Comparison of ENCODE assay signal across 9 mouse cellular contexts in genomic region chr2:148874224-148874616, GRCm38 (mm10). TPM values are rescaled to one million over a fixed set of nuclear protein-coding genes. Genes with fewer than 3 reads are reported as not detected.
DNase-seq lines count a peak whose midpoint lies in the region; ATAC-seq and TF ChIP-seq lines count a peak whose summit lies in the region.
"Had no signal": no experiment of that assay in that cellular context is flagged by ENCODE, and none has a peak within 500 bp of the region (broad histone marks: within the 10 kb centered on the region; RNA-seq: fewer than 3 reads in every experiment).

No protein-coding gene starts in this region.

- no peak for TF ChIP-seq CTCF in lung, postnatal 0 days (IDR thresholded peaks at IDR 0.05)
- no peak for TF ChIP-seq CTCF in small intestine, adult 2 months (IDR thresholded peaks at IDR 0.05; ENCODE audit: extremely low read depth, insufficient read length, insufficient replicate concordance, low read depth, low read length)

- peaks cover 4% of the 10 kb centered on the region; the same call in 1 of the 2 replicates for H3K36me3 ChIP-seq in lung, postnatal 0 days (ENCODE audit: insufficient read depth, low read length)
- peaks cover 26% of the 10 kb centered on the region for H3K36me3 ChIP-seq in forebrain, embryonic 12.5 days (replicated peaks)
- peaks cover 20% of the 10 kb centered on the region for H3K36me3 ChIP-seq in limb, embryonic 15.5 days
- peaks cover 4% of the 10 kb centered on the region for H3K36me3 ChIP-seq in small intestine, adult 2 months (ENCODE audit: control insufficient read depth, insufficient read depth, low read length)

- H3K4me3 ChIP-seq in lung, postnatal 0 days (ENCODE audit: low read depth, low read length): peak overlapping the region; percentile 91
- H3K4me3 ChIP-seq in forebrain, embryonic 12.5 days (replicated peaks): peak overlapping the region; percentile 83
- peak overlapping the region; percentile 86 for H3K4me3 ChIP-seq in limb, embryonic 15.5 days
- H3K4me3 ChIP-seq in small intestine, adult 2 months (ENCODE audit: low read depth, low read length): peak overlapping the region; percentile 54

- no peak for DNase-seq in lung, postnatal 0 days (ENCODE audit: low spot score)
- no peak for DNase-seq in lung, postnatal 25 days (ENCODE audit: low spot score)
- no peak for DNase-seq in thymus, postnatal 4 days
- no peak for DNase-seq in kidney, adult 18-20 months
- no peak for DNase-seq in right cerebral cortex, postnatal 4 days
- DNase-seq: left cerebral cortex, postnatal 4 days had no signal

- TF ChIP-seq EP300 in lung, postnatal 0 days (IDR thresholded peaks at IDR 0.05): no peak

- no peaks in the 10 kb centered on the region for H3K27me3 ChIP-seq in lung, postnatal 0 days (replicated peaks; ENCODE audit: insufficient read depth, low read length)
- no peaks in the 10 kb centered on the region for H3K27me3 ChIP-seq in forebrain, embryonic 12.5 days
- H3K27me3 ChIP-seq in limb, embryonic 15.5 days: no peaks in the 10 kb centered on the region
- H3K27me3 ChIP-seq in small intestine, adult 2 months (ENCODE audit: control insufficient read depth, insufficient read depth, low read length): no peaks in the 10 kb centered on the region

- WGBS in lung, postnatal 0 days: 12% methylated on average over 3 of the region's 3 CpGs
- whole genome bisulfite sequencing in forebrain, embryonic 12.5 days: 54% methylated on average over 3 of the region's 3 CpGs
- 35% methylated on average over 3 of the region's 3 CpGs for WGBS in limb, embryonic 15.5 days
- WGBS in small intestine, adult 2 months: 34% methylated on average over 3 of the region's 3 CpGs

- no peak for ATAC-seq in lung, postnatal 0 days
- peak; percentile 13; the same call in 1 of the 2 replicates for ATAC-seq in forebrain, embryonic 12.5 days (ENCODE audit: low FRiP score)
- no peak for ATAC-seq in limb, embryonic 15.5 days (ENCODE audit: insufficient number of reproducible peaks, low FRiP score, low TSS enrichment, low read depth)

- TF ChIP-seq POLR2A in small intestine, adult 2 months (IDR thresholded peaks at IDR 0.05; ENCODE audit: low read depth, low read length): no peak

- H3K9ac ChIP-seq in lung, postnatal 0 days (replicated peaks; ENCODE audit: low read depth): peak overlapping the region; percentile 80; the same call in 1 of the 2 replicates
- peak overlapping the region; percentile 89 for H3K9ac ChIP-seq in forebrain, embryonic 12.5 days
- H3K9ac ChIP-seq in limb, embryonic 15.5 days: peak overlapping the region; percentile 85; the same call in 1 of the 2 replicates

- peak overlapping the region; percentile 94; the same call in 1 of the 2 replicates for H3K27ac ChIP-seq in lung, postnatal 0 days (ENCODE audit: low read length)
- no peak overlapping the region for H3K27ac ChIP-seq in forebrain, embryonic 12.5 days
- no peak overlapping the region for H3K27ac ChIP-seq in limb, embryonic 15.5 days
- H3K27ac ChIP-seq in small intestine, adult 2 months (ENCODE audit: insufficient read depth, low read depth, low read length): peak overlapping the region; percentile 17; the same call in 1 of the 2 replicates

- H3K9me3 ChIP-seq in lung, postnatal 0 days (ENCODE audit: low read length): no peaks in the 10 kb centered on the region
- no peaks in the 10 kb centered on the region for H3K9me3 ChIP-seq in forebrain, embryonic 12.5 days
- no peaks in the 10 kb centered on the region for H3K9me3 ChIP-seq in limb, embryonic 15.5 days

- peaks cover 22% of the 10 kb centered on the region; the same call in 1 of the 2 replicates for H3K4me1 ChIP-seq in lung, postnatal 0 days (ENCODE audit: insufficient read depth, low read depth, low read length)
- H3K4me1 ChIP-seq in forebrain, embryonic 12.5 days: peaks cover 27% of the 10 kb centered on the region
- peaks cover 41% of the 10 kb centered on the region for H3K4me1 ChIP-seq in limb, embryonic 15.5 days
- peaks cover 8% of the 10 kb centered on the region; the same call in 1 of the 2 replicates for H3K4me1 ChIP-seq in small intestine, adult 2 months (ENCODE audit: control insufficient read depth, insufficient read depth, insufficient read length, low read length)

- peak overlapping the region; percentile 89 for H3K4me2 ChIP-seq in lung, postnatal 0 days (replicated peaks; ENCODE audit: low read depth, low read length)
- peak overlapping the region; percentile 84 for H3K4me2 ChIP-seq in forebrain, embryonic 12.5 days
- peak overlapping the region; percentile 68 for H3K4me2 ChIP-seq in limb, embryonic 15.5 days

RNA-seq across cellular contexts. Expression of gene Cst3, which starts 1.3 kb away (rescaled TPM):
- polyA plus RNA-seq in lung, postnatal 0 days (2015; fragmentation: Nextera tagmentation; extraction: Ambion mirVana): 755 and 866 TPM in 2 replicates
- polyA plus RNA-seq in forebrain, embryonic 12.5 days (2016; fragmentation: Nextera tagmentation; extraction: Ambion mirVana): 290 and 307 TPM in 2 replicates
- 548 and 588 TPM in 2 replicates for polyA plus RNA-seq in limb, embryonic 15.5 days (2015; fragmentation: Nextera tagmentation; extraction: Ambion mirVana)
- 323 and 330 TPM in 2 replicates for polyA plus RNA-seq in small intestine, adult 2 months (2012; rRNA removed)

RNA-seq across cellular contexts. Expression of gene 9230104L09Rik, which starts 9.4 kb away (rescaled TPM):
- 0.94 and 1.5 TPM in 2 replicates for polyA plus RNA-seq in lung, postnatal 0 days (2015; fragmentation: Nextera tagmentation; extraction: Ambion mirVana)
- polyA plus RNA-seq in forebrain, embryonic 12.5 days (2016; fragmentation: Nextera tagmentation; extraction: Ambion mirVana): not detected in 2 replicates
- polyA plus RNA-seq in limb, embryonic 15.5 days (2015; fragmentation: Nextera tagmentation; extraction: Ambion mirVana): not detected in 2 replicates
- not detected in 2 replicates for polyA plus RNA-seq in small intestine, adult 2 months (2012; rRNA removed)

RNA-seq across cellular contexts. Expression of gene Cst9, which starts 39.3 kb away (rescaled TPM):
- polyA plus RNA-seq in lung, postnatal 0 days (2015; fragmentation: Nextera tagmentation; extraction: Ambion mirVana): 1.5 and 2.5 TPM in 2 replicates
- polyA plus RNA-seq in forebrain, embryonic 12.5 days (2016; fragmentation: Nextera tagmentation; extraction: Ambion mirVana): not detected in 2 replicates
- not detected in 2 replicates for polyA plus RNA-seq in limb, embryonic 15.5 days (2015; fragmentation: Nextera tagmentation; extraction: Ambion mirVana)
- polyA plus RNA-seq in small intestine, adult 2 months (2012; rRNA removed): not detected in 2 replicates

RNA-seq across cellular contexts. Expression of gene Cst13, which starts 54.3 kb away (rescaled TPM):
- polyA plus RNA-seq in lung, postnatal 0 days (2015; fragmentation: Nextera tagmentation; extraction: Ambion mirVana): not detected in 2 replicates
- not detected in 2 replicates for polyA plus RNA-seq in forebrain, embryonic 12.5 days (2016; fragmentation: Nextera tagmentation; extraction: Ambion mirVana)
- not detected in 2 replicates for polyA plus RNA-seq in limb, embryonic 15.5 days (2015; fragmentation: Nextera tagmentation; extraction: Ambion mirVana)
- polyA plus RNA-seq in small intestine, adult 2 months (2012; rRNA removed): not detected in 2 replicates

Comparison
In these comparisons a context has a peak if more than half of its experiments do, and no peak if none do; other contexts are left out.
1. H3K27ac ChIP-seq: peak in lung, postnatal 0 days (single experiment) and small intestine, adult 2 months (single experiment); none in forebrain, embryonic 12.5 days (single experiment) and limb, embryonic 15.5 days (single experiment).
2. Peak in every context shown above with its lines, with median percentiles within 50 percentile points of each other: H3K4me2 ChIP-seq, H3K4me3 ChIP-seq and H3K9ac ChIP-seq.